Comparison of ENCODE assay signal across 11 mouse cellular contexts in the genomic region with DNA sequence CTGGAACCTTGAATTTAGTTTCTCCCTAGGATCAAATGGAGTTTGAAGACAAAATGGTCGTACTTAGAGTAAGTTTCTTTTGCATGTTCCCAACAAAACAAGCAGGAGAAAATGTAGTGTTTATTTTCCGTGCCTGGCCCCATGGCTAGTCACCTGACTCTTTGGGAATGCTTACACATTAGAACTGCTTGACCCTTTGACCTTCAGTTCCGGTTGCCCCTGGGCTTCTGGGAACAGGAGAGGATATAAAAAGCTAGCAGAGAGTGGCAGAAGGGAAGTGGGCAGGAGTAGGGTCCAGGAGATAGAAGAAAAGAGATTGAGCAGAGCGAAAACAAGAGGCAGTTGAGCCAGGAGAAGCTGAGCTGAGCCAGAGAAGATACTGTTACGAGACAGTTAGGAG. TPM values are rescaled to one million over a fixed set of nuclear protein-coding genes. Genes with fewer than 3 reads are reported as not detected.
DNase-seq lines count a peak whose midpoint lies in the region; ATAC-seq and TF ChIP-seq lines count a peak whose summit lies in the region.
"Had no signal": no experiment of that assay in that cellular context is flagged by ENCODE, and none has a peak within 500 bp of the region (broad histone marks: within the 10 kb centered on the region; RNA-seq: fewer than 3 reads in every experiment).

No protein-coding gene starts in this region.

- no peak overlapping the region for H3K4me3 ChIP-seq in liver, postnatal 0 days (ENCODE audit: low read depth, low read length)
- no peak overlapping the region for H3K4me3 ChIP-seq in cortical plate, adult 2 months (ENCODE audit: insufficient read depth, low read length)
- H3K4me3 ChIP-seq in liver, embryonic 16.5 days (ENCODE audit: low read depth, low read length) = no peak overlapping the region
- H3K4me3 ChIP-seq: embryonic facial prominence, embryonic 12.5 days; megakaryocyte, embryonic 14.5 days had no signal

- no peaks in the 10 kb centered on the region for H3K36me3 ChIP-seq in liver, postnatal 0 days (replicated peaks; ENCODE audit: insufficient read depth, low read length)
- H3K36me3 ChIP-seq in liver, embryonic 16.5 days (ENCODE audit: control insufficient read depth, insufficient read depth) = no peaks in the 10 kb centered on the region
- H3K36me3 ChIP-seq: embryonic facial prominence, embryonic 12.5 days had no signal

- 35% methylated on average over 5 of the region's 5 CpGs for WGBS in liver, postnatal 0 days (ENCODE audit: insufficient replicate concordance)
- WGBS in liver, embryonic 16.5 days (ENCODE audit: insufficient replicate concordance) = 33% methylated on average over 5 of the region's 5 CpGs

- peaks cover 8% of the 10 kb centered on the region for H3K4me1 ChIP-seq in liver, postnatal 0 days (ENCODE audit: insufficient read depth)
- no peaks in the 10 kb centered on the region for H3K4me1 ChIP-seq in cortical plate, adult 2 months (ENCODE audit: control insufficient read depth, insufficient read depth, low read length)
- H3K4me1 ChIP-seq in liver, embryonic 16.5 days (ENCODE audit: control insufficient read depth, low read depth, low read length) = no peaks in the 10 kb centered on the region

- H3K27ac ChIP-seq in liver, postnatal 0 days (ENCODE audit: low read depth) = no peak overlapping the region
- H3K27ac ChIP-seq in cortical plate, adult 2 months (ENCODE audit: insufficient read depth, low read length) = peak overlapping the region; percentile 77
- no peak overlapping the region for H3K27ac ChIP-seq in liver, embryonic 16.5 days (ENCODE audit: low read length)
- H3K27ac ChIP-seq: embryonic facial prominence, embryonic 12.5 days had no signal

- intact Hi-C loops in heart, postnatal 10 days (cut with DNase I) = no loop called here

- TF ChIP-seq EP300 in liver, postnatal 0 days (IDR thresholded peaks at IDR 0.05; ENCODE audit: low read depth) = no peak; the same call in 1 of the 2 replicates

- no peaks in the 10 kb centered on the region for H3K27me3 ChIP-seq in liver, postnatal 0 days (ENCODE audit: insufficient read depth, low read length)
- no peaks in the 10 kb centered on the region for H3K27me3 ChIP-seq in liver, embryonic 16.5 days (ENCODE audit: control insufficient read depth, insufficient read depth, low read depth, low read length)
- H3K27me3 ChIP-seq: embryonic facial prominence, embryonic 12.5 days; megakaryocyte, embryonic 14.5 days had no signal

- TF ChIP-seq CTCF in liver, postnatal 0 days (IDR thresholded peaks at IDR 0.05; ENCODE audit: low read depth) = no peak
- no peak for TF ChIP-seq CTCF in cortical plate, adult 2 months (IDR thresholded peaks at IDR 0.05; ENCODE audit: extremely low read depth, insufficient read depth, low read length)

- H3K9me3 ChIP-seq in liver, postnatal 0 days (ENCODE audit: low read length) = peaks cover 4% of the 10 kb centered on the region; the same call in 1 of the 2 replicates
- peaks cover 4% of the 10 kb centered on the region; the same call in 1 of the 2 replicates for H3K9me3 ChIP-seq in liver, embryonic 16.5 days (replicated peaks; ENCODE audit: control insufficient read depth, low read length)

- no peak overlapping the region for H3K4me2 ChIP-seq in liver, postnatal 0 days (ENCODE audit: low read depth, low read length)
- no peak overlapping the region for H3K4me2 ChIP-seq in liver, embryonic 16.5 days (ENCODE audit: low read depth, low read length)
- H3K4me2 ChIP-seq: embryonic facial prominence, embryonic 12.5 days had no signal

- TF ChIP-seq POLR2A in cortical plate, adult 2 months (IDR thresholded peaks at IDR 0.05; ENCODE audit: extremely low read depth, insufficient read depth, low read length) = no peak

- no peak overlapping the region for H3K9ac ChIP-seq in liver, postnatal 0 days (replicated peaks)
- H3K9ac ChIP-seq in liver, embryonic 16.5 days (ENCODE audit: low read depth, low read length) = no peak overlapping the region
- H3K9ac ChIP-seq: embryonic facial prominence, embryonic 12.5 days had no signal

- DNase-seq in liver = peak; percentile 34
- no peak for DNase-seq in liver, postnatal 0 days
- DNase-seq in heart, postnatal 10 days = peak; percentile 16 to 34
- no peak for DNase-seq in left cerebral cortex, adult 8-10 months (ENCODE audit: low spot score in 2 of 2)
- DNase-seq in gastrocnemius, adult 18-20 months (ENCODE audit: low spot score) = no peak
- no peak for DNase-seq in cerebellum, postnatal 25 days

- no peak for ATAC-seq in liver, postnatal 0 days
- ATAC-seq in liver, embryonic 16.5 days (ENCODE audit: low read depth) = peak; percentile 63; the same call in 1 of the 2 replicates

RNA-seq across cellular contexts. Expression of a gene that starts 8.0 kb away (rescaled TPM):
- polyA plus RNA-seq in liver, postnatal 0 days (2015; fragmentation: Nextera tagmentation; extraction: Ambion mirVana) = 3.6 and 3.9 TPM in 2 replicates
- 10.8 and 11.5 TPM in 2 replicates for polyA plus RNA-seq in cortical plate, adult 2 months (2012; rRNA removed)
- total RNA-seq in heart, postnatal 10 days (2021) = 1 to 10 TPM; 7.5 to 9.9 TPM
- 4.9 and 6.7 TPM in 2 replicates for polyA plus RNA-seq in liver, embryonic 16.5 days (2015; fragmentation: Nextera tagmentation; extraction: Ambion mirVana)
- 10 to 100 TPM; 12.4 to 14.5 (median 13.4) TPM for total RNA-seq in left cerebral cortex, adult 8-10 months (2022)
- total RNA-seq in gastrocnemius, adult 18-20 months (2021) = 1 to 10 TPM; 3.9 to 4.4 TPM

RNA-seq across cellular contexts. Expression of a gene that starts 14.1 kb away (rescaled TPM):
- 0.92 and 1.2 TPM in 2 replicates for polyA plus RNA-seq in liver, postnatal 0 days (2015; fragmentation: Nextera tagmentation; extraction: Ambion mirVana)
- 0.48 and 0.57 TPM in 2 replicates for polyA plus RNA-seq in cortical plate, adult 2 months (2012; rRNA removed)
- under 1 TPM; 0.38 to 0.50 TPM for total RNA-seq in heart, postnatal 10 days (2021)
- 0.98 and 1.0 TPM in 2 replicates for polyA plus RNA-seq in liver, embryonic 16.5 days (2015; fragmentation: Nextera tagmentation; extraction: Ambion mirVana)
- under 1 TPM; 0.30 to 0.67 (median 0.58) TPM for total RNA-seq in left cerebral cortex, adult 8-10 months (2022)
- total RNA-seq in gastrocnemius, adult 18-20 months (2021) = under 1 TPM; 0.25 to 0.26 TPM
- polyA plus RNA-seq: embryonic facial prominence, embryonic 12.5 days had no signal

RNA-seq across cellular contexts. Expression of a gene that starts 29.5 kb away (rescaled TPM):
- 5.5 and 6.9 TPM in 2 replicates for polyA plus RNA-seq in liver, postnatal 0 days (2015; fragmentation: Nextera tagmentation; extraction: Ambion mirVana)
- 1.5 and 2.0 TPM in 2 replicates for polyA plus RNA-seq in cortical plate, adult 2 months (2012; rRNA removed)
- total RNA-seq in heart, postnatal 10 days (2021) = 1 to 10 TPM; 4.6 to 4.8 TPM
- 4.0 and 4.6 TPM in 2 replicates for polyA plus RNA-seq in liver, embryonic 16.5 days (2015; fragmentation: Nextera tagmentation; extraction: Ambion mirVana)
- 1 to 10 TPM in 2 of 4 experiments, under 1 TPM in 2; 0.46 to 3.4 (median 1.7) TPM for total RNA-seq in left cerebral cortex, adult 8-10 months (2022)
- total RNA-seq in gastrocnemius, adult 18-20 months (2021) = 1 to 10 TPM; 1.5 to 2.3 TPM

RNA-seq across cellular contexts. Expression of a gene that starts 43.5 kb away (rescaled TPM):
- polyA plus RNA-seq in liver, postnatal 0 days (2015; fragmentation: Nextera tagmentation; extraction: Ambion mirVana) = 7.5 and 8.4 TPM in 2 replicates
- polyA plus RNA-seq in cortical plate, adult 2 months (2012; rRNA removed) = 49.8 and 53.2 TPM in 2 replicates
- total RNA-seq in heart, postnatal 10 days (2021) = 10 to 100 TPM; 15.6 to 15.7 TPM
- 3.5 and 4.4 TPM in 2 replicates for polyA plus RNA-seq in liver, embryonic 16.5 days (2015; fragmentation: Nextera tagmentation; extraction: Ambion mirVana)
- 10 to 100 TPM; 34.6 to 36.9 (median 36.6) TPM for total RNA-seq in left cerebral cortex, adult 8-10 months (2022)
- 10 to 100 TPM; 14.2 to 14.3 TPM for total RNA-seq in gastrocnemius, adult 18-20 months (2021)

RNA-seq across cellular contexts. Expression of a gene that starts 55.0 kb away (rescaled TPM):
- polyA plus RNA-seq in liver, postnatal 0 days (2015; fragmentation: Nextera tagmentation; extraction: Ambion mirVana) = 1.9 and 2.0 TPM in 2 replicates
- polyA plus RNA-seq in cortical plate, adult 2 months (2012; rRNA removed) = 83.3 and 84.0 TPM in 2 replicates
- 1 to 10 TPM; 6.1 to 6.5 TPM for total RNA-seq in heart, postnatal 10 days (2021)
- 1.1 and 1.6 TPM in 2 replicates for polyA plus RNA-seq in liver, embryonic 16.5 days (2015; fragmentation: Nextera tagmentation; extraction: Ambion mirVana)
- total RNA-seq in left cerebral cortex, adult 8-10 months (2022) = 10 to 100 TPM; 42.6 to 48.9 (median 46.4) TPM
- total RNA-seq in gastrocnemius, adult 18-20 months (2021) = 1 to 10 TPM in 1 of 2 experiments, under 1 TPM in 1; 0.62 to 1.4 TPM
- total RNA-seq: granulocyte monocyte progenitor cell, adult 5-6 weeks had no signal

Comparison
In these comparisons a context has a peak if more than half of its experiments do, and no peak if none do; other contexts are left out.
1. DNase-seq: peak in liver (single experiment) and heart, postnatal 10 days (2 of 2); none in liver, postnatal 0 days (single experiment), left cerebral cortex, adult 8-10 months (0 of 2), gastrocnemius, adult 18-20 months (single experiment) and cerebellum, postnatal 25 days (0 of 2).